Mouse (Mus musculus): ENCODE results near the gene Polr1e.

GRCm38 (mm10) chr4:44981974-44982287 lies 36.5 kb upstream of the Polr1e start:
- no peak for TF ChIP-seq CTCF (IDR thresholded peaks at IDR 0.05; ENCODE audit: insufficient read depth, low read length)
- TF ChIP-seq POLR2A (IDR thresholded peaks at IDR 0.05; ENCODE audit: borderline replicate concordance, extremely low read depth, low read depth, low read length): no peak
